Mouse (Mus musculus): Measurements from ENCODE around the gene Ip6k2.

DNA sequence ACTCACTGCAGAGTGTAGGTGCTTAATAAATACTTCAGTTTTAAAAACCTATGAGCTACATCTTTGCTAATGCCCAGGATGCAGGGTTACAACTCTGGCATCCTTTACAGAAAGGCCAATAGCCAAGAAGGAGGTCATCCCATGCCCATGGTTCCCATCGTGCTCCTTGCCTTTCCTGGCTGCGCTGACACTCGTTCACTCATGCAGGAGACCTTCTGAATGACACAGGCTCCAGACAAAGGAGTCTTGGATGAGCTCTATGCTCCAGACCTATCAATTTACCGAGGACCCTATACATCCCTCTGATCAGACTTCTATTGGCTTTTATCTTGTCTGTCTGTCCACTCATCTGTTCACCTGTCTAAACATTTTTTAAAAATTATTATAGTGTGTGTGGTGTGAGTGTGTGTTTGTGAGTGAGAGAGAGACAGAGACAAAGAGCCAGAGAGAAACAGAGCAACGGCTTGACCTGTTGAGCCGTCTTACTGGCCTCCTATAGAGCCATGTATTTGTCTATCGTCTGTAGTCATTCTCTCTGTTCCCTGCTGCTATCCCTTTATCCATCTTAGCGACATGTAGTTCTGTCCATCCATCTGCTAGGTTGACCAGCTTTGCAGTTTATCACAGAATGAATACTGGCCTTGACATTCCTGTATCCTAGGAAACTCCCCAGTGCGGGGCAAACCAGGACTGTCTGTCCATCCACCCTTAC is 604 bp upstream of the Ip6k2 start:
- TF ChIP-seq POLR2A (IDR thresholded peaks at IDR 0.05; ENCODE audit: control insufficient read depth, extremely low read depth, insufficient read depth, low read length, poor library complexity), result no peak
- TF ChIP-seq CTCF (IDR thresholded peaks at IDR 0.05; ENCODE audit: borderline replicate concordance, control insufficient read depth, extremely low read depth, insufficient read depth, low read length, poor library complexity), result no peak

All from thymus, adult 2 months (tissue).